Mouse (Mus musculus): ENCODE results near the gene Gstcd.

- TF ChIP-seq CTCF (IDR thresholded peaks at IDR 0.05; ENCODE audit: extremely low read depth, insufficient read depth, low read length) (no peak), POLR2A (IDR thresholded peaks at IDR 0.05; ENCODE audit: extremely low read depth, insufficient read depth, low read length) (no peak)
These were observed 147.6 kb downstream of the Gstcd start for GRCm38 (mm10) chr3:132944193-132944592.

Data from cortical plate, adult 2 months (tissue).